Mouse (Mus musculus) cerebellum, adult 11-12 months (tissue): ENCODE results near the gene Map4k2.

Experiments used
- DNase-seq: peaks from one replicate; pipeline ENCODE4 v3.0.0; 2022

Map4k2 gene

GRCm38 (mm10) chr19:6347615-6348014 lies 6.7 kb downstream of the Map4k2 start:
- no peak for DNase-seq

DNA sequence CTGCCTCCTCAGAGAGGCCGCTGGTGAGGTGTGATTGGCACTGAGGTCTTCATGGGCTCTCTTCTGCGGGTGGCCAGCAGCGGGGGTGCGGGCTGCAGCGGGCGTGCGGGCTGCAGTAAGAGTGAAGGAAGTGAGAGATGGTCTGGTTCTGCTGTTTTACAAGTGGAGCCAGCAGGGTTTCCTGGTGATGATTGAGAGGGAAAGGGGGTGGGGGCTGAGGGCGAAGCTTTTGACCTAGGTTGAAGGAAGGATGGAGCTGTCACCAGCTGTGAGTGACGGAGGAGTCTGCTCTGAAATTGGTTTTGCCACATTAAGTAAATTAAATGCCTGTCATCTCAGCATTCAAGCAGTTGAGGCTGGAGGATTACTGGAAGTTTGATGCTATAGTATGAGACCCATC lies 7.8 kb downstream of the Map4k2 start:
- DNase-seq, result no peak

GRCm38 (mm10) chr19:6349215-6349983 lies 8.5 kb downstream of the Map4k2 start:
- no peak for DNase-seq

- no peak for DNase-seq
These were observed 10.6 kb downstream of the Map4k2 start for GRCm38 (mm10) chr19:6351431-6352106.

DNA sequence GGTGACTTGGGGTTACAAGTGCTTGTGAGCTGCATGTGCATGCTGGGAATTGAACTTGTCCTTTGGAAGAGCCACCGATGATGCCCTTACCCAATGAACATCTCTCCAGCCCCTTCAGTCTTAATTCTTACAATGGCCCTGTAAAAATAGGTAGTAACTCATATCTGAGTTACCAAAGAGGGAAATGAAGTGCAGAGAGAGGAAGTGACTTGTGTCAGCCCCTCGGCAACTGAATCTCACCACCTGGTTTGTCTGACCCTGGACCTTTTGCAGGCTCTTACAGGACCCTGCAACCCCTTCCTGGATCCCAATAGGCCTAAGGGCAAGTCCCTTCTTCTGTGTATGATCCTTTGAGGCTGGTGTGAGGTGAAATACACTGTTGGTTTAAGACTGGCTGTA lies 11.2 kb downstream of the Map4k2 start:
- DNase-seq, result no peak

DNA sequence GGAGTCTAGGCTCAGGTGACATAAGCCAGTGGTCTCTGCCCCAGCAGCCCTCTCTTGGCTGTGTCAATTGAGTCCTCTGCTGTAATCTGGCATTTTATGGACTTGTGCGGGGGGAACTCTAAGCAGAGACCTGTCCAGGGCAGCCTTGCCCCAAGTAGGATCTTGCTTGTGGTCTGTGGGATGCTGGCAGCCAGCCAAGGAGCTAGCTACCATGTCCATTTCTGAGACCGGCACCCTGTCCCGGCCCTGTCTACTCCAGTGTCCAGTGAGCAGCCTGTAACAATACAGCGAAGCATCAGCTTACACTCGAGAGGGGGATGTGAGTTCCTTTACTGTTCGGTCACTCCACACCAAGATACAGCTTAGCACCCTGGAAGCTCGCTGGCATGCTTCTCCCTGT lies 13.1 kb downstream of the Map4k2 start:
- DNase-seq, result no peak

- DNase-seq, result no peak
These were observed 20.4 kb downstream of the Map4k2 start for GRCm38 (mm10) chr19:6361291-6361690.

GRCm38 (mm10) chr19:6363091-6363410 lies 22.1 kb downstream of the Map4k2 start:
- DNase-seq, result no peak

- peak; percentile 100 for DNase-seq
These were observed 22.7 kb downstream of the Map4k2 start, which contains the start of gene Sf1 for GRCm38 (mm10) chr19:6363411-6364240. Sf1 (plus strand) TSS chr19:6363690.

GRCm38 (mm10) chr19:6364317-6364725 lies 23.4 kb downstream of the Map4k2 start:
- DNase-seq, result peak; percentile 93

- DNase-seq, result no peak
These were observed 23.9 kb downstream of the Map4k2 start for GRCm38 (mm10) chr19:6364842-6365241.

- no peak for DNase-seq
These were observed 29.2 kb downstream of the Map4k2 start for GRCm38 (mm10) chr19:6370175-6370574.

DNA sequence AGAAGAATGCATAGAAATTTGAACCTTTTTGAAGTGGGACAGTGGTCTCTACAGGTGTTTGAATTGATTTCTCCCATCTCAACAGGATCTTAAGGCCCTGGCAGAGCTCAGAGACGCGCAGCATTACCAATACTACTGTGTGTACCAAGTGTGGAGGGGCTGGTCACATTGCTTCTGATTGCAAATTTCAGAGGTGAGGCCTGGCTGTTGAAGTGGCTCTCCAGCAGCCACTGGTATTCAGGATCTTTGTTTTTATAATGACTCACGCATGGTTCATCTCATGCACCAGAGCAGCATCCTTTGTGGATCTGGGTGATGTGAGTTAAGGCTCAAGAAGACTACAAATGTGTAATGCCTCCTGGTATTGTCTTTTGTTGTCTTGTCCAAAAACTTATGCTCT lies 31.5 kb downstream of the Map4k2 start:
- DNase-seq, result no peak

- peak; percentile 70 for DNase-seq
These were observed 32.8 kb downstream of the Map4k2 start for GRCm38 (mm10) chr19:6373539-6374400.

GRCm38 (mm10) chr19:6374571-6374970 lies 33.6 kb downstream of the Map4k2 start:
- DNase-seq, result no peak

DNA sequence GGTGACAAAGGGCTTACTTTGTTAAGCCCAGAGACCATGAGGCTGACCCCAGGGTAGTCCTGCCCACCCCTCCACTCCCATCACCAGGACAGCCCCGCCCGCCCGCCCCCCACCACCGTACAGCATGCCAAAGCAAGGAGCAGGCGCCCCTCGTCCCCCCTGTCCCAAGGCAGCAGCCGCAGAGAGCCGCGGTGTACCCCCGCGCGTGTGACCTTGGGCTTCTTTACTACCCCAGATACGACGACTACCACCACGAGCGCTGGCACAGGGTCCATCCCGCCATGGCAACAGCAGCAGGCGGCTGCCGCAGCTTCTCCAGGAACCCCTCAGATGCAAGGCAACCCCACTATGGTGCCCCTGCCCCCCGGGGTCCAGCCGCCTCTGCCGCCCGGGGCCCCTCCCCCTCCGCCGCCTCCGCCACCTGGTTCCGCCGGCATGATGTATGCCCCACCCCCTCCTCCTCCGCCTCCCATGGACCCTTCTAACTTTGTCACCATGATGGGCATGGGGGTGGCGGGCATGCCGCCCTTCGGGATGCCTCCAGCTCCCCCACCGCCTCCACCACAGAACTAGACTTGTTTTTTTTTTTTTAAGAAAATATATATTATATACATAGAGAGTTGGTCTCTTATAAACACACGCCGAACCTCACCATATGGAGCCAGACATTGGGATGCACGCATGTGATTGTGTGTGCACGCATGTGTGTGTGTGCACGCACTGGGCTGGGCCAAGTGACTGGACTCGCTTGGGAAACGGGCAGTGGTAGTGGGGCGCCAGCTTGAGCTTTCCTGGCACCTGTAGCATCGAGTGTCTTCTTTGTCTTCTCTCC lies 34.7 kb downstream of the Map4k2 start:
- DNase-seq, result peak; percentile 57

DNA sequence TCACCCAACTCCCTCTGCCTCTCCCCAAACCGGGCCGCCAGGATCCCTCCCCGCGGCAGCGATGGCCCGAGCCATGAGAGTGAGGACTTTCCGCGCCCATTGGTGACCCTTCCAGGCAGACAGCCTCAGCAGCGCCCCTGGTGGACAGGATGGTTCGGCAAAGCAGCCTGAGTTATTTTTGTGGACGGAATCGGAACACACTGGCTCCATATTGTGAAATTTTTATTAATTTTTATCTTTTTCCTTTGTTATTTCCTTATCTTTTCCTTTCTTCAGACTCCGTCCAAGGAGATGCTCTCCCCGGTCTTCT lies 35.3 kb downstream of the Map4k2 start:
- DNase-seq, result peak; percentile 68

- DNase-seq, result no peak
These were observed 35.7 kb downstream of the Map4k2 start for GRCm38 (mm10) chr19:6376643-6377042.

DNA sequence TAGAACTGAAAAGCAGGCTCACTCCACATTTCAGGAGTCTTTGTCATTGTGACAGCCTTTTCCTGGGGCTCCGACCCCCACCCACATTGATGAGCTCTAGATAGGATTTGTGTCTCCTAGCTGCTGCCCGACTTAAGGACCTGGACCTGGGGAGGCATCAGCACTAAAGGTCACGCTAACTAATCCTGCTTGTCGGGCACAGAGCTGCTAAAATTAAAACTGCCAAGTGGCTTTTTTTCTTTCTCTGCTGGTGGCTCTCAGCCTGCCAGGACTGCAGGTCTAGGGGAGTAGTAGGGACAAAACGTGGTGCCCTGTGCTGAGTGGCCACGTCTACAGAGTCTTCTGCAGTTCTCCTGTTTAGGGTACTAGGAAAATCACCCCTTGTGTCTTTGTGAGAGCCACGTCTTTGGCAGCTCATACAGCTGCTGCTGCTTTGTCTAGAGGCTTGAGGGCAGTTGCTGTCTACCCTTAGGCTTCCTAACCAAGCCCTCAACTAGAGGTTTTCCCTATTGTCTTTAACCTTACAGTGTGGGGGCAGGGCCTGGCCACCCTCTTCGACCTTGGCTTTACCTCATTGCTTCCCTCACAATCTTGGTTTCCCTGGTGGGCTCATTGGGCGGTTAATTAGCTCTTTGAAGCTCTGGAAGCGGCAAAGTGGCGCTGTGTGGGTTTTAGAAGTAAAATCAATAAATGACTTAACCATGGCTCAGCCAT lies 36.5 kb downstream of the Map4k2 start:
- DNase-seq, result no peak

DNA sequence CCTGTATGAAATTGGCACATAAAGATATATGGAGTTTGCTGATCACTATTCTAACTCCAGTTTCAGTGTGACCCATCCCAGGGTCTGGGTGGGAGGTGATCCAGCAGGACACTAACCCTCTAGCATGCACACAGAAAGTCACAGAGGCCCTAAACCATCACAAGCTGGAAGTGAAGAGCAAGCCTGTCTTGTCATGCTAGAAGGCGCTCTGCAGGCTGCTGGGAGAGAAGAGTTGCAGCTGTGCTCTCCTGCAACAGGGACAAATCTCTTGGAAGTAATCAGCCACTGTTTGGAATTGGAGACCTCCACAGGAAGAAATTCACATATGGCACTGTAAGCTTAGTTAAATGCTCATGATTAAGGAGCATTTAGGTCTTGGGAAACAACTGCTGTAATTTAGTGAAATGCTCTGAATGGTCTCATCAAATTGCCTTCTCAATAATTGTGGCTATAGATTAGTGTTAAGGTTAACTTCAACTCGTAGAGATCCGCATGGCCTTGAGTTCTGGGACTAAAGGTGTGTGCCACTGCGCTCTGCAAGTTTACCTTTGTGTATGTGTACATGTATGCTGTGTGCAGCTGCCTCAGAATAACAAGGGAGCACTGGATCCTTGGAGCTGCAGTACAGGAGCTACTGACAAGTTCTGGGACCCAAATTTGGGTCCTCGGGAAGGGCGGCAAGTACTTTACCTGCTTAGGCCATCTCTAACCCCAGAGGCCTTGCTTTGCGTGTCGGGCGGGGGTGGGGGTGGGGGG lies 39.7 kb downstream of the Map4k2 start:
- no peak for DNase-seq

GRCm38 (mm10) chr19:6381238-6381637 lies 40.3 kb downstream of the Map4k2 start:
- no peak for DNase-seq
